Mouse (Mus musculus) heart, embryonic 14.5 days (tissue): ENCODE results near the gene Rhobtb3. TPM values are rescaled to one million over a fixed set of nuclear protein-coding genes. Genes with fewer than 3 reads are reported as not detected.
A peak's percentile ranks its signal among the peaks of the same experiment; 100 is the strongest.

Experiments used
- ATAC-seq: fragments of 200-750 bp; cut with Nextera tagmentation; 2 replicates; pipeline ENCODE4 v1.8.0; 2017; ENCODE audit warnings: low read depth, moderate TSS enrichment; ENCODE audit not compliant: insufficient number of reproducible peaks, insufficient read depth, low FRiP score
- H3K27ac ChIP-seq, 2 experiments: fragments of 200-500 bp in 1 of 2; fragments of 300-500 bp in 1 of 2; sonication (generic) in 1 of 2; replicated peaks in 1 of 2; 2 replicates each; pipeline ENCODE4 v1.5.1; 2012 to 2014; ENCODE audit warnings: low read depth in 2 of 2, low read length in 2 of 2, control low read depth in 1 of 2, mild to moderate bottlenecking in 1 of 2, mixed read lengths in 1 of 2; ENCODE audit not compliant: control insufficient read depth in 1 of 2, insufficient read depth in 1 of 2
- H3K27me3 ChIP-seq: fragments of 300-500 bp; sonication (generic); 2 replicates; pipeline ENCODE4 v1.6.1; 2014; ENCODE audit warnings: mild to moderate bottlenecking, low read length, control low read depth; ENCODE audit not compliant: control insufficient read depth, insufficient read depth
- H3K36me3 ChIP-seq: fragments of 300-500 bp; sonication (generic); 2 replicates; pipeline ENCODE4 v1.6.1; 2014; ENCODE audit warnings: mild to moderate bottlenecking, control low read depth, low read length, mixed read lengths; ENCODE audit not compliant: control insufficient read depth, insufficient read depth
- H3K4me1 ChIP-seq, 2 experiments: fragments of 200-500 bp in 1 of 2; fragments of 300-500 bp in 1 of 2; sonication (generic) in 1 of 2; 2 replicates each; pipeline ENCODE4 v1.6.1; 2012 to 2014; ENCODE audit warnings: low read length in 2 of 2, control low read depth in 1 of 2, mixed read lengths in 1 of 2; ENCODE audit not compliant: control insufficient read depth in 2 of 2, insufficient read depth in 2 of 2
- H3K4me2 ChIP-seq: fragments of 300-500 bp; sonication (generic); 2 replicates; pipeline ENCODE4 v1.6.1; 2014; ENCODE audit warnings: mild to moderate bottlenecking, low read length
- H3K4me3 ChIP-seq, 2 experiments: fragments of 200-500 bp in 1 of 2; fragments of 300-500 bp in 1 of 2; sonication (generic) in 1 of 2; 2 replicates each; pipeline ENCODE4 v1.5.1; 2012 to 2014; ENCODE audit warnings: low read length in 2 of 2, mild to moderate bottlenecking in 2 of 2, control low read depth in 1 of 2, low read depth in 1 of 2, moderate library complexity in 1 of 2; ENCODE audit not compliant: control insufficient read depth in 1 of 2, insufficient read depth in 1 of 2
- H3K9ac ChIP-seq: fragments of 300-500 bp; sonication (generic); 2 replicates; pipeline ENCODE4 v1.6.1; 2014; ENCODE audit warnings: mild to moderate bottlenecking, low read length
- H3K9me3 ChIP-seq: fragments of 300-500 bp; sonication (generic); 2 replicates; pipeline ENCODE4 v1.6.1; 2016; ENCODE audit warnings: low read length, control low read depth; ENCODE audit not compliant: control insufficient read depth
- WGBS: fragments of 180-500 bp; shearing (Covaris S2); extraction: QIAGEN DNeasy Blood & Tissue Kit; methylation state at CpG from one replicate; pipeline ENCODE4 v1.1.7; 2014; 5-methylcytosine and 5-hydroxymethylcytosine counted together
- polyA plus RNA-seq: library from polyadenylated mRNA; unstranded; fragments of >200 nt; fragmentation: Nextera tagmentation; extraction: Ambion mirVana; gene quantifications from 2 replicates; pipeline ENCODE4 v1.2.1, GENCODE M21; 2014

Rhobtb3 gene
- 34.5 and 35.0 TPM in 2 replicates for polyA plus RNA-seq

DNA sequence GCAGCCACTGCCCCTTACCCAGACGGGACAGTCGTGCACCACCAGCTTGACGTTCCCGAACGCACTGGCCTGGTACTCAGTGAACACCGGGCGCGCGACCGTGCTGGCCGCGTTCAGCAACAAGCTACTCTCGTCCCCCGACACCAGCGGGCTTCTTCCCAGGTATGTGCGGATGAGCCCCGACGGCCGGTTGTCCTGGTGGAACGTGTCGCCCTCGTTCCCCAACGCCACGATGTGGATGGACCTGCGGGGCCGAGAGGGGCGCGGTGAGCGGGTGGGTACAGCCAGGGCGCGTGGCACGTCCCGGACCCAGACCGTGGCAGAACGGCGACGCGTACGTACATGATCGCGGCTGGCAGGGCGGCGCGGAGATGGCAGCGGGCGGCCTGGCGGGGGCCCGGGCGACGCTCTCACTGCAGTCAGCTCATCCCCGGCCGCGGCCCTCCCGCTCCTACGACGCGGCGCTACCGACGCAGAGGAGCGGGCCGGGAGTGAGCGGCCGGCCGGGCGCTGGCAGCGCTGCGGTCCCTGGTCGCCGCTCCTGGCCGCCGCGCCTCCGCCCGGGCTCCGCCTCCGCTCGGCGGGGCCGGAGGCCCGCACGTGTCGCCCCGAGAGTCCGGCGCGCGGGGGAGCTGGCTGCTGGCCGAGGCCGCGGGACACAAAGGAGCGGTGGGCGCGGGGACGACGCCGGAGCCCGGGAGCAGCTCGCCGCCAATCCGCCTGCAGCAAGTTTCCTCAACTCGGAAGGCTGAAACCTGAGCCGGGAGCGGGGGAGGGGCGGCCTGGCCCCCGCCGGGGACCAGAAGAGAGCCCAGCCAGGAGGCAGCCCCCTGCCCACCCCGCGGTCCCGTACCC lies at the start of gene Rhobtb3:
TSS of gene Rhobtb3 (minus strand) at position 737 of the 855 bp plus-strand sequence.
- ATAC-seq, result peak; percentile 90
- peaks cover 2 to 18% of the 10 kb centered on the region in 2 experiments; a peak in 3 of 4 replicates for H3K4me1 ChIP-seq
- H3K9ac ChIP-seq, result peak within 1 kb of the TSS; percentile 96
- peak within 1 kb of the TSS; percentile 97 to 99 for H3K27ac ChIP-seq
- H3K9me3 ChIP-seq, result no peaks in the 10 kb centered on the region
- peaks cover 13% of the 10 kb centered on the region for H3K36me3 ChIP-seq
- peak within 1 kb of the TSS; percentile 77 to 93 for H3K4me3 ChIP-seq
- peak within 1 kb of the TSS; percentile 75 for H3K4me2 ChIP-seq
- under 1% methylated on average over 102 of the region's 110 CpGs for WGBS
- H3K27me3 ChIP-seq, result no peaks in the 10 kb centered on the region

GRCm38 (mm10) chr13:75992169-75993028 lies 48.7 kb upstream of the Rhobtb3 start:
- peaks cover 0 to 3% of the 10 kb centered on the region in 2 experiments; a peak in 1 of 4 replicates for H3K4me1 ChIP-seq
- H3K9ac ChIP-seq, result no peak overlapping the region
- H3K27ac ChIP-seq, result no peak overlapping the region
- H3K27me3 ChIP-seq, result no peaks in the 10 kb centered on the region
- peaks cover 10% of the 10 kb centered on the region; the same call in 1 of the 2 replicates for H3K9me3 ChIP-seq
- 61% methylated on average over 9 of the region's 9 CpGs for WGBS
- H3K4me2 ChIP-seq, result no peak overlapping the region
- H3K36me3 ChIP-seq, result no peaks in the 10 kb centered on the region
- no peak for ATAC-seq
- no peak overlapping the region for H3K4me3 ChIP-seq

DNA sequence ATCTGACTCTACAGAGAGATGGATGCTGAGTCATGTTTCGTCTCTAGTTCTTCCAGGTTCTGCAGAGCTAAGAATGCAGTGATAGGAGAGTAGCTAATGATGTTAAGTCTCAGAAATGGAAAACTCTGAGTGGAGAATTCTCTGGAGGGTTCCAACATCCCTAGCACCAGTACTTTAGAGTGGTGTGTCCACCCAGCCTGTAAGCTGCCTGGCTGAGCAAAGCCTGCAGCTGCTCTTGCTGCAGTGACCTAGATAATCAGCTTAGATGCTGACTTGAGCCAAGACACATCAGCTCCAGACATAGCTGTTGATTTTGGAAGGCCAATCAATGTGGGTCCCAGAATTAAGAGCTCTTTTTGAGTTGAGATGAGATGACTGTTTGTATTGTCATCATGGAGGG lies 44.4 kb upstream of the Rhobtb3 start:
- no peak overlapping the region for H3K4me2 ChIP-seq
- no peak for ATAC-seq
- H3K4me1 ChIP-seq, result peaks cover 0 to 3% of the 10 kb centered on the region in 2 experiments; a peak in 1 of 4 replicates
- H3K27ac ChIP-seq, result no peak overlapping the region
- 66% methylated on average over 1 of the region's 1 CpGs for whole genome bisulfite sequencing
- no peaks in the 10 kb centered on the region for H3K9me3 ChIP-seq
- no peak overlapping the region for H3K4me3 ChIP-seq
- H3K36me3 ChIP-seq, result no peaks in the 10 kb centered on the region
- no peaks in the 10 kb centered on the region for H3K27me3 ChIP-seq
- no peak overlapping the region for H3K9ac ChIP-seq

DNA sequence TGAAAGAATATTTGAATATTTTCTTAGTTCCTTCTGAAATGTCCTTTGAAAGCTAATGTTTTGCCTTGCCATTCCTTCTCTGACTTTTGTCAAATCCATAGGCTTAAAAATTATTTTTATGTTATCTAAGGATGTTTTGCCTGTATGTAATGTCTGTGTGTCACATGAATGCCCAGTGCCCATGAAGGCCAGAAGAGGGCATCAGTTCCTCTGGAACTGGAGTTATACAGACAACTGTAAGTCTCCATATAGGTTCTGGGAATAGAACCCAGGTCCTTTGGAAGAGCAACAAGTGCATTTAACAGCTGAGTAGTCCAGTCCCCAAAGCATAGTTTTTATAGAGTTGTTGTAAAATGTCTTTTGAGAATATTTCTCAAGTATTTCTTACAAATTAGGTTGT lies 38.2 kb upstream of the Rhobtb3 start:
- ATAC-seq, result no peak
- Histone ChIP-seq H3K4me3 (no peak overlapping the region), H3K9ac (no peak overlapping the region), H3K27ac (no peak overlapping the region), H3K36me3 (no peaks in the 10 kb centered on the region), H3K4me2 (no peak overlapping the region), H3K4me1 (no peaks in the 10 kb centered on the region), H3K9me3 (no peaks in the 10 kb centered on the region), H3K27me3 (no peaks in the 10 kb centered on the region)

- WGBS, result 88% methylated on average over 2 of the region's 2 CpGs
These were observed 32.9 kb upstream of the Rhobtb3 start for GRCm38 (mm10) chr13:75976649-75977048.

GRCm38 (mm10) chr13:75976218-75976617 lies 32.5 kb upstream of the Rhobtb3 start:
- no peak overlapping the region for H3K27ac ChIP-seq
- H3K27me3 ChIP-seq, result no peaks in the 10 kb centered on the region
- no peaks in the 10 kb centered on the region for H3K36me3 ChIP-seq
- no peak overlapping the region for H3K9ac ChIP-seq
- no peak overlapping the region for H3K4me2 ChIP-seq
- no peaks in the 10 kb centered on the region for H3K4me1 ChIP-seq
- 81% methylated on average over 2 of the region's 2 CpGs for WGBS
- ATAC-seq, result no peak
- no peaks in the 10 kb centered on the region for H3K9me3 ChIP-seq
- H3K4me3 ChIP-seq, result no peak overlapping the region

More at GRCm38 (mm10) chr13:75976649-75977048, 32.9 kb upstream of the Rhobtb3 start:
- H3K4me3 ChIP-seq, result no peak overlapping the region
- no peak for ATAC-seq
- H3K4me1 ChIP-seq, result no peaks in the 10 kb centered on the region
- H3K4me2 ChIP-seq, result no peak overlapping the region
- H3K9me3 ChIP-seq, result no peaks in the 10 kb centered on the region
- H3K9ac ChIP-seq, result no peak overlapping the region
- H3K36me3 ChIP-seq, result no peaks in the 10 kb centered on the region
- H3K27me3 ChIP-seq, result no peaks in the 10 kb centered on the region
- H3K27ac ChIP-seq, result no peak overlapping the region

DNA sequence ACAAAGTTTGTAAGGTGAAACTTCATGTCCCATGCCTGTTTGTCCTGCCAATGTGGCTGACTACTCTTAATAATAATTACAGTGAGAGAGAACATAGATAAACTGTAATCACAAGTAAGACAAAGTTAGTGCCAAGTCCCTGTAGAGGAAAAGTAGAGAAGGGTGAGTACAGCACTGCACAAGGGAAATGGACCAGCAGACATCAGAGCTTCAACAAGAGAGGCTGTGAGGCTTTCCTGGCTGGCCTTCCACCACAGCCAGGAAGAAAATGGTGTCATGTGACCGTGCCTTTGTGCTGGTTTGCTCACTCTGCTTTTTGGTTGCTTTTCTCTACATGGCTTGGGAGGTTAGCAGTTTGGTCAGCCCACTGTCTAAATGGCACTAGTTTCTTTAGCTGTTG lies 31.9 kb upstream of the Rhobtb3 start:
- H3K9ac ChIP-seq, result no peak overlapping the region
- no peak for ATAC-seq
- WGBS, result 54% methylated on average over 1 of the region's 1 CpGs
- H3K4me2 ChIP-seq, result no peak overlapping the region
- no peaks in the 10 kb centered on the region for H3K27me3 ChIP-seq
- no peak overlapping the region for H3K27ac ChIP-seq
- no peaks in the 10 kb centered on the region for H3K36me3 ChIP-seq
- H3K4me1 ChIP-seq, result no peaks in the 10 kb centered on the region
- H3K9me3 ChIP-seq, result no peaks in the 10 kb centered on the region
- H3K4me3 ChIP-seq, result no peak overlapping the region
